Mouse (Mus musculus): Measurements from ENCODE around the gene Cyb561a3. TPM values are rescaled to one million over a fixed set of nuclear protein-coding genes. Genes with fewer than 3 reads are reported as not detected.

Cyb561a3 gene
- polyA plus RNA-seq (2015; fragmentation: Nextera tagmentation; extraction: Ambion mirVana), result 15.7 and 16.7 TPM in 2 replicates

DNA sequence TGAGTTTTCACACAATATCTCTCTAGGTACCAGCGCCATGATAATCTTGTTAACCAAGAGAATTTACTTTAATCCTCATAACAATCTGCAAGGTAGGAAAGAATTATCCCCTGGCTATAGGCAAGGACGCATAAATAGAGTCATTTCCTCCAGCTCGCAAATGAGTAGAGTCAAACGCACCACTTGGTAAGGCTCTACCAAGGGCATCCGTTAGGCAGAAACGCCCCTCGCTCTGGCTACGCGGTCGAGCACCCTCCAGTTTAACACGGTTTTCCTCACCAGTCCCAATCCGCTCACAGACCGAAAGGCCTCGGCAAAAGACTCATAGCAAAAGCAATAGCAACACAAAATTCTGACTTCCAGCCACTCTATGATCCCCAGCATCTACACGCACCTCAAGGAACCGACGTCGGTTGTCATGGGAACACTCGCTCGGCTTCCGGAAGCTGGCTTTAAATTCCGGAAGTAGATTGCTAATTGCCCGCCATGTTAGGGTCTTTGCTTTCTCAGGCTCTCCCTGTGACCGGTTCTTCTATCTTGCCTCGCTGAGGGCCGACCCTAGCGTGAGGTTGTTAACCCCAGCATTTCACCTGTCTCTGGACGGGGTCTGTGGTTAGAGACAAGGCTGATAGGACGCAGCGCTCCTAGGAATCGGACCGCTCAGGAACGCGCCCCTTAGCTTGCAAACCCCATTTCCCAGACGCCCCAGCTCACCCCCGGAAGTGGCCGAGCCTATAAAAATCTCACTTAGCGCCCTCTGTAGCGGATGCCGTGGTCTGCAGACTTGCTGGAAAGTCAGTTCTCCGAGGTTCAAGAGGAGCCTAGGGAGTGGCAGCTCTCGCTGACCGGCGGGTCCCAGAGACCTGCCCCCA is at the start of gene Cyb561a3, which contains the start of gene Tmem138:
Gene Cyb561a3 (plus strand): TSS at position 483 of the 872 bp plus-strand sequence.
Gene Tmem138 (minus strand): TSS at position 673 of the 872 bp plus-strand sequence.
- ATAC-seq (ENCODE audit: low FRiP score, low TSS enrichment), result peak; percentile 95
- Histone ChIP-seq H3K27me3 (ENCODE audit: control insufficient read depth, insufficient read depth, low read length) (no peaks in the 10 kb centered on the region), H3K9ac (ENCODE audit: low read length) (peak within 1 kb of the TSS; percentile 76), H3K36me3 (ENCODE audit: control insufficient read depth, insufficient read depth, low read length) (peaks cover 4% of the 10 kb centered on the region; the same call in 1 of the 2 replicates), H3K4me3 (ENCODE audit: low read depth, low read length) (peak within 1 kb of the TSS; percentile 62), H3K9me3 (ENCODE audit: control insufficient read depth, low read length) (no peaks in the 10 kb centered on the region), H3K4me2 (replicated peaks; ENCODE audit: low read depth) (peak within 1 kb of the TSS; percentile 88), H3K4me1 (replicated peaks; ENCODE audit: control insufficient read depth, insufficient read depth) (no peaks in the 10 kb centered on the region), H3K27ac (replicated peaks) (peak within 1 kb of the TSS; percentile 31)
- WGBS, result under 1% methylated on average over 44 of the region's 44 CpGs
- peak; percentile 94 for DNase-seq (ENCODE audit: low spot score)
- TF ChIP-seq EP300 (optimal IDR thresholded peaks at IDR 0.05), result no peak
- TF ChIP-seq CTCF (IDR thresholded peaks at IDR 0.05; ENCODE audit: low read depth), result peak; percentile 78

DNA sequence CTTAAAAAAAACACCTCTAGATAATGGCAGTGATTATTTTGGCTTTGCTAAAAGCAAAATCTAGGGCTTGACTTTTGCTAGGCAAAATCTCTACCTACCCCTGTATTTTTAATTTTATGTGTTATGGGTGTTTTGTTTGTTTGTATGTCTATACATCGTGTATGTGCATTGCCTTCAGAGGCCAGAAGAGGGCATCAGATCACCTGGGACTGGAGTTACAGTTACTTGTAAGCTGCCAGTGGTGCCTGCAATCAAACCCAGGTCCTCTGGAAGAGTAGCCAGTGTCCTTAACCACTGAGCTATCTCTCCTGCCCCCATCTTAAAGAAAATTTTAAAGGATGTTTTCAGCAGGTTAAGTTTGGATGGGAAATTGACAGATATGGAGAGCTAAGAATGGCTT is 46.9 kb upstream of the Cyb561a3 start:
- TF ChIP-seq CTCF (IDR thresholded peaks at IDR 0.05; ENCODE audit: low read depth) (peak; percentile 49), EP300 (optimal IDR thresholded peaks at IDR 0.05) (no peak)
- no peaks in the 10 kb centered on the region for H3K9me3 ChIP-seq (ENCODE audit: control insufficient read depth, low read length)
- H3K4me1 ChIP-seq (replicated peaks; ENCODE audit: control insufficient read depth, insufficient read depth), result peaks cover 3% of the 10 kb centered on the region; the same call in 1 of the 2 replicates
- 97% methylated on average over 1 of the region's 1 CpGs for WGBS
- H3K9ac ChIP-seq (ENCODE audit: low read length), result no peak overlapping the region
- no peak overlapping the region for H3K4me3 ChIP-seq (ENCODE audit: low read depth, low read length)
- H3K4me2 ChIP-seq (replicated peaks; ENCODE audit: low read depth), result no peak overlapping the region
- no peak overlapping the region for H3K27ac ChIP-seq (replicated peaks)
- peaks cover 14% of the 10 kb centered on the region for H3K36me3 ChIP-seq (ENCODE audit: control insufficient read depth, insufficient read depth, low read length)
- DNase-seq (ENCODE audit: low spot score), result no peak
- H3K27me3 ChIP-seq (ENCODE audit: control insufficient read depth, insufficient read depth, low read length), result no peaks in the 10 kb centered on the region
- no peak for ATAC-seq (ENCODE audit: low FRiP score, low TSS enrichment)

DNA sequence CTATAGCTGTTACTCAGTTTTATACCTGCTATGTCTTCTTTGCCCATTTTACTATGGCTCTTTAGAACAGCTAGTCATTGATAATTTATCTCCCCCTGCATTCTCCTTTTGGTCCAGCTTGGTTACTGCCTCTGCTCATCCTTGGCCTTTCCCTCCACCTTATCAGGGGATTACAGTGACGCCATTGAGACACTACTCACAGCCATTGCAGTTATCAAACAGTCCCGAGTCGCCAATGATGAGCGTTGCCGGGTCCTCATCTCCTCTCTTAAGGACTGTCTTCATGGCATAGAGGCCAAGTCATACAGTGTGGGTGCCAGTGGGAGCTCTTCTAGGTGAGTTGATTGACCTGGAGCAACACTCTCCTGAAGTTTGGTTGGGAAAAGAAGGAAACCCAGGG is 37.5 kb upstream of the Cyb561a3 start:
- Histone ChIP-seq H3K27ac (replicated peaks) (no peak overlapping the region), H3K36me3 (ENCODE audit: control insufficient read depth, insufficient read depth, low read length) (peaks cover 40% of the 10 kb centered on the region), H3K9me3 (ENCODE audit: control insufficient read depth, low read length) (no peaks in the 10 kb centered on the region), H3K9ac (ENCODE audit: low read length) (no peak overlapping the region), H3K4me2 (replicated peaks; ENCODE audit: low read depth) (no peak overlapping the region), H3K27me3 (ENCODE audit: control insufficient read depth, insufficient read depth, low read length) (no peaks in the 10 kb centered on the region), H3K4me1 (replicated peaks; ENCODE audit: control insufficient read depth, insufficient read depth) (no peaks in the 10 kb centered on the region), H3K4me3 (ENCODE audit: low read depth, low read length) (no peak overlapping the region)
- DNase-seq (ENCODE audit: low spot score) (no peak), ATAC-seq (ENCODE audit: low FRiP score, low TSS enrichment) (no peak)
- TF ChIP-seq CTCF (IDR thresholded peaks at IDR 0.05; ENCODE audit: low read depth) (no peak), EP300 (optimal IDR thresholded peaks at IDR 0.05) (no peak)
- 91% methylated on average over 5 of the region's 5 CpGs for WGBS

DNA sequence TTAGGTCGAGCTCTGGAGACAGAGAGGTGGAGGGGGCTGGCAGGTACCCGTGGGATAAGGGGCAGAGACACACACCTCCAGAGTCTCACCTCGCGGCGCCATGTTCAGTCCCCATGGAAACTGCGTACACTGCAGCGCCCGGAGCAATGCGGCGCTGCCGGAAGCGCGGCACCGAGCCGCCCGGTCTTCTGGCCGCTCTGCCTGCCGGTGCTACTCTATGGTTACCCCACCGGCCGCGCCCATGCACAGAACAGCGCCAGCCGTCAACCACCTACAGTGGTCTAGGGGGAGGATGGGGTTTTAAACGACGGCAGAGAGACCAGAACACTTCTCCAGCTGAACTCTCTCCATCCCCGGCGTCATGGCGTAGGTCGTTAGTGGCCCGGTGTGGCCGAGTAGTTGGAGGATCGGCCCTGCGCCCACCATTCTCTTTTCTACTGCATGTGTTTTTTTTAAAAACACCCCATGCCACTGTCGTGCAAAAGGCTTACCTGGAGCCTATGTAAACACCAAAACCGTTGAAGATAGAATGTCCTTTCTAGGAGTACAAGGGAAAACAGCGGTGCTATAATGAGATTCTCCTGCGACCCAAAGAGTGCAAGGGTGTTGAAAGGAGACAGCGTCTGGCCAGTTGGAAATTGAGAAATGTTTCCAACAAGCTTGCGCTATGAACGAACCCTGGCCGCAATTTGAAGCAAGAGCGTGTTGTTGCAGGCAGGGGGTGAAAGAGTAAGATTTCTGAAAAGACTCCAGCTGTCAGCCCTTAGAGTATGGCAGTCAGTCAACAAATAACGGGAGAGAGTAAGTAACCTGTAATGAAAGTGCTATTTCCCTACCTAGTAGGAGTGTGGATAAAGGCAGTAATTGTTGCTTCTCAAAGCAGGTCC is 21.1 kb upstream of the Cyb561a3 start, which contains the start of gene Tmem216:
Gene Tmem216 (minus strand): TSS at position 615 of the 887 bp plus-strand sequence.
- TF ChIP-seq EP300 (optimal IDR thresholded peaks at IDR 0.05), result no peak
- TF ChIP-seq CTCF (IDR thresholded peaks at IDR 0.05; ENCODE audit: low read depth), result peak; percentile 35
- DNase-seq (ENCODE audit: low spot score) (peak; percentile 90), ATAC-seq (ENCODE audit: low FRiP score, low TSS enrichment) (peak; percentile 99)
- Histone ChIP-seq H3K4me3 (ENCODE audit: low read depth, low read length) (peak within 1 kb of the TSS; percentile 55), H3K9ac (ENCODE audit: low read length) (peak within 1 kb of the TSS; percentile 59), H3K27me3 (ENCODE audit: control insufficient read depth, insufficient read depth, low read length) (no peaks in the 10 kb centered on the region), H3K27ac (replicated peaks) (peak within 1 kb of the TSS; percentile 46; the same call in 1 of the 2 replicates), H3K36me3 (ENCODE audit: control insufficient read depth, insufficient read depth, low read length) (peaks cover under 1% of the 10 kb centered on the region; the same call in 1 of the 2 replicates), H3K4me1 (replicated peaks; ENCODE audit: control insufficient read depth, insufficient read depth) (no peaks in the 10 kb centered on the region), H3K9me3 (ENCODE audit: control insufficient read depth, low read length) (no peaks in the 10 kb centered on the region), H3K4me2 (replicated peaks; ENCODE audit: low read depth) (peak within 1 kb of the TSS; percentile 56)
- under 1% methylated on average over 43 of the region's 43 CpGs for WGBS

DNA sequence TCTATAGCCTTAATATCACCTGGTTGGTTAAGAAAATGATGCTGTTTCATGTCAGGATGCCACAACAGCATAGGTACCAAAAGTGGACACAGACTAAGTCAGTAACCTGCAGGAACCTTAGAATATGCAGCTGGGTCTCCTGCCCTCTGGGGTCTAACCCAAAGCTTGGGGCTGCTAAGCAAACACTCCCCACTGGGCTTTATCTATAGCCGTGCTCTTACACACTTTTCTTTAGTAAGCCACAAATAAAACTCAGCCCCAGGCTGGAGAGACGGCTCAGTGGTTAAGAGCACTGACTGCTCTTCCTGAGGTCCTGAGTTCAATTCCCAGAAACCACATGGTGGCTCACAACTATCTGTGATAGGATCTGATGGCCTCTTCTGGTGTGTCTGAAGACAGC is 20.0 kb upstream of the Cyb561a3 start:
- H3K9ac ChIP-seq (ENCODE audit: low read length), result no peak overlapping the region
- WGBS, result 73% methylated on average over 2 of the region's 2 CpGs
- H3K4me2 ChIP-seq (replicated peaks; ENCODE audit: low read depth), result no peak overlapping the region
- H3K4me3 ChIP-seq (ENCODE audit: low read depth, low read length), result no peak overlapping the region
- no peak overlapping the region for H3K27ac ChIP-seq (replicated peaks)
- no peaks in the 10 kb centered on the region for H3K9me3 ChIP-seq (ENCODE audit: control insufficient read depth, low read length)
- ATAC-seq (ENCODE audit: low FRiP score, low TSS enrichment), result no peak
- H3K27me3 ChIP-seq (ENCODE audit: control insufficient read depth, insufficient read depth, low read length), result no peaks in the 10 kb centered on the region
- DNase-seq (ENCODE audit: low spot score), result no peak
- H3K4me1 ChIP-seq (replicated peaks; ENCODE audit: control insufficient read depth, insufficient read depth), result no peaks in the 10 kb centered on the region
- no peaks in the 10 kb centered on the region for H3K36me3 ChIP-seq (ENCODE audit: control insufficient read depth, insufficient read depth, low read length)
- TF ChIP-seq EP300 (optimal IDR thresholded peaks at IDR 0.05) (no peak), CTCF (IDR thresholded peaks at IDR 0.05; ENCODE audit: low read depth) (no peak)

Measured in stomach, postnatal 0 days (tissue).